Mouse (Mus musculus) neutrophil, adult 5-6 weeks (primary cell): Measurements from ENCODE around the gene Tmem130. TPM values are rescaled to one million over a fixed set of nuclear protein-coding genes. Genes with fewer than 3 reads are reported as not detected.
"Not testable (repeated sequence)": the region's sequence is repeated elsewhere in the genome, so short reads cannot be mapped to it uniquely, and the experiment has no call there.

ENCODE experiments used
- ATAC-seq: fragments of 151-379, 151-347 bp; 2 replicates; pipeline ENCODE4 v1.8.0; 2017; ENCODE audit warnings: mild to moderate bottlenecking, moderate TSS enrichment; ENCODE audit not compliant: insufficient number of reproducible peaks, poor library complexity, low FRiP score, severe bottlenecking; ENCODE audit errors: extremely low read depth
- total RNA-seq: library from RNA; stranded (forward); fragments of 200-1000 nt; gene quantifications from 2 replicates; pipeline ENCODE4 v1.2.3, GENCODE M21; 2017

Gene Tmem130
- total RNA-seq: not detected in 2 replicates

DNA sequence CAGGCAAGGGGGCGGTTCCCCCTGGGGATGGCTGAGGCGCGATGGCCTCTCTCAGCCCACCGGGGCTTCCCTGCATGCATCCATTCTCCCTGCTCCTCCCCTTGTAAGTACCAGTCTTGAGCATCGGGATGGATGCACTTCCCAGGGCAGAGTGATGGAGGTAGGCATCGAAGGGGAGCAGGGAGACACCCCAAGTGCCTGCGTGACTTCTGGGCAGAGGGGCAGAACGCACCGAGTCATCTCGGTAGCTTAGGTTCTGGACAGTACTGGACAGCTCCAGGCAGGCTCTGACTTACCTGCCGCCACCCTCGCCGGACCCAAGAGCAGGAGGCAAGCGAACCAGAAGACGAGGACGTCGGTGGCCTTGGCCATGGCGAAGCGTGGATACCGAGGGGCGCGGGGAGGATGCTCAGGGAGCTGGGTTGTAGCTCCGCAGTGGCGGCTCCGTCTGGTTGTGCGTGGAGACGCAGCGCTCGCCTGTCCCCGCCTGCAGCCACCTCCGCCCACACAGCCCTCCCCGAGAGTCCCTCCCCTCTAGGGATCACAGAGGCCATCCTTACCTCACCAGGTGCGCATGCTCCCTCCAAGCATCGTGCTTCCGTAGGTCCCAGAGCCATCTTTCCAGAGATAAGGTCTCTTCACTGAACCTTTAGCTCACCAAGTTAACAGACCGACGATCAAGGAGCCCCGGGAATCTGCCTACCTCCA lies at the start of gene Tmem130:
Gene Tmem130 (minus strand): TSS at position 658 of the 708 bp plus-strand sequence.
- ATAC-seq: no peak

DNA sequence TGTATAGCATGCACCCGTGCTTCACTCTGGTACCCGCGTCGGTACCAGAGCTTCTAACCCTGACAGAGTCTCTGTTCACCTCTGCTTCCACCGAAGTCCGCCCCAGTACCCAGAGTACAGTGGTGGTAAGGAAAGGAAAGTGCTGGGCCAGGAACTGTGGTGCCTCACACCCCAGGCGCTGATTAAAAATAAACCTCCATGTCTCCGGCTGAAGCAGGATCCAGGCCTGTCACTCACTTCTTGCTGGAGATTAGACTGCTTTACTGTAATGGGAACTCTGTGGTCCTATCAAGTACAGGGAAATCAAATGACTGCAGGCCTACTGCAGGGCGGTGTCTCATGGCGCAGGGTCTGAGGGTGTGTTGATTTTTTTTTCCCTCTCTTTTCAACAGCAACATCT lies 45.3 kb upstream of the Tmem130 start:
- ATAC-seq: no peak

DNA sequence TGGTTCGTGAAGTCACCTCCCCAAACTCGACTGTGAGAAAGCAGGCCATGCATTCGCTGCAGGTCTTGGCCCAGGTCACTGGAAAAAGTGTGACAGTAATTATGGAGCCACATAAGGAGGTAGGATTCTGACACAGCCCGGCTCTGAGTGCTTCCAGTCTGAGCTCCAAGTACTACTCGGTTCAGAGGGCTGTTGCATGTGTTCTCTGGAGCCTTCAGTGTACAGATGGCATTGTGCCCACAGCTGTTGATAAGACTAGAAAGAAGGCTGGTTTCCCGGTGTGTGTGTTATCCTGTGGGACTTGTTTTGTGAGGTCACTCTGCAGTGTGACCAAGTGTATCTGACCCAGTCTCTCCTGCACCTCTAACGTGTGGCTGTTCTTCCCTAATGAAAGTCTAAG lies 42.6 kb upstream of the Tmem130 start:
- no peak for ATAC-seq

DNA sequence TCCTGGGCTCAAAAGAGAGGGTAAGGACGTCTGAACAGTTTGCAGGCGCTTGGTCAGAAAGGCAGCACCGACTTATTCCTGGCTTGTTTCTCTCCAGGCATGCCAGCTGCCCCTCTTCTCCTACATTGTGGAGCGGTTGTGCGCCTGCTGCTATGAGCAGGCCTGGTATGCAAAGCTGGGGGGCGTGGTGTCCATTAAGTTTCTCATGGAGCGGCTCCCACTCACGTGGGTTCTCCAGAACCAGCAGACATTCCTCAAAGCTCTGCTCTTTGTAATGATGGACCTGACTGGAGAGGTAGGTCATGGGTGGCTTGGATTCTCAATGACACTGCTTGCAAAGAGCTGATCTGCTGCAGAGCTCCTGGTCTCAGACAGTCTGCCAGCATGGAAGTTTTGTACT lies 41.4 kb upstream of the Tmem130 start:
- no peak for ATAC-seq

DNA sequence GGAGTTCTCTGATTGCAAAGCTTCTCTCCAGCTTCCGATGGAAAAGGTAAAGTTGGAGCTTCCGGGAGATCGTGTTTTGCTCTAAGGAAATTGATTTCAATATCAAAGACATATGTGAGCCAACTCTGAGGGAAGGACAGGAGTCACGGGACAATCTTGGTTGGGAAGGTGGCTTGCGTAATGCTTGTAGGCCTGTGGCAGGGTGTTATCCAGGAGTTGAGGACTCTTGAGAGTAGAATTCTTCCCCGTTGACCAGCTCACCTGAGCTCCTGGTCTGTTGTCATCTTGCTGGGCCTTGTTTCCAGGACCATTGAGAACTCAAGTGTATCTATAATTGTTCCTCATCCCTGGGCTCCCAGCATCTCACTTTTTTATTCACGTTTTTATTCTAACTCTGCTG lies 35.5 kb upstream of the Tmem130 start:
- ATAC-seq: no peak

DNA sequence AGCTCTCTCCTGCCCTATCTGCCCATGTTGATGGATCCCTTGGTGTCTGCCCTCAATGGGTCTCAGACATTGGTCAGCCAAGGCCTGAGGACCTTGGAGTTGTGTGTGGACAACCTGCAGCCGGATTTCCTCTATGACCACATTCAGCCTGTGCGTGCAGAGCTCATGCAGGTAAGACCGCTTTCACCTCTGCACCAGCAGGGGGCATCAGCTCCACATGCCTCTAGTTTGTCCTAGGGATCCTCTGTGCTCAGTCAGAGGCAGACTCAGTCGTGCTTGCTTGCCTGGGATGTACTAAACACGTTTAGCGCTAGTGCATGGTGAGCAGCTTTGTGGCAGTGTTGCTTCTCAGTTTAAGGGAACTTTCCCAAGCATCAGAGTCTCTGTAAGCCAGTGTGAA lies 33.1 kb upstream of the Tmem130 start:
- no peak; the same call in 1 of the 2 replicates for ATAC-seq

DNA sequence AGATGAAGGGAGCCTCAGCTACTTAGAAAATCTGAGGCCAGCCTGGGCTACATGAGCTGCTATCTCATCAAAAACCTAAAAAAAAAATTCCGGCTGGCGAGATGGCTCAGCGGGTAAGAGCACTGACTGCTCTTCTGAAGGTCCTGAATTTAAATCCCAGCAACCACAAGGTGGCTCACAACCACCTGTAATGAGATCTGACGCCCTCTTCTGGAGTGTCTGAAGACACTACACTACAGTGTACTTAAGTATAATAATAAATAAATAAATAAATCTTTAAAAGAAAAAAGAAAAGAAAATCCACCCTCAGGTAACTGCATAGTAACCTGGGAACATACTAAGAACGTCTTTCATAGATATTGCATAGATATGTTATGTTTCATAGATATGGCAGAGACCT lies 31.8 kb upstream of the Tmem130 start:
- no peak for ATAC-seq

DNA sequence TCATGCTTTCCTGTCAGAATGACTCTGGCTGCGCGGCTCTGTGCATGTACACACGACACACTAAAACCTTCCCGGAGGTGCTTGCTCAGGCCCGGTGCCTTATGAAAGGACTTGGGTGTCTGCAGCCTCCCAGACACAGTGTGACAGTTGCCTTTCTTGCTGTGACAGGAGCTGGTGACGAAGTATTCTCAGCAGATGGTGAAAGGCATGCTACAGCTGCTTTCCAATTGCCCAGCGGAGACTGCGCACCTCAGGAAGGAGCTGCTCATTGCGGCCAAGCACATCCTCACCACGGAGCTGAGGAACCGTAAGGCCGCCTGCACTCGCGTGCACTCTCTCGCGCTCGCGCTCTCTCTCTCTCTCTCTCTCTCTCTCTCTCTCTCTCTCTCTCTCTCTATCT lies 24.8 kb upstream of the Tmem130 start:
- no peak for ATAC-seq

DNA sequence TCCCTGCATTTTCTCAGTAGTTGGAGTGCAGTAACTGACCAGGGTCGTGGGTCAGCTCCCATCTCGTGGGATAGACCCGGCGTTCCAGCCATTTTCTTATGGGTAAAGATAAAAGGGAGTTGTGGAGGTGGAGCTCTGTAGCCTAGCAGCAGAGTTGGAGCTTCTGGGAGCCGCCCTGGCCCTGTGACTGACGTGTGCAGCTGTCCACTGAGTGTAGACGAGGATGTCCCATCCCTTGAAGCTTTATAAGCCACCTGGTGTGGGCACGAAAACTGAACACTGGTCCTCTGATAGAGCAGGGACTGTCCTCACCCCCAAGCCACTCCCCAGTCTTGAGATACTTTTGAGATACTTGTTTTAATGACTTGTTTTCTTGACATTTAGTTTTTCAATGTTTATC lies 19.0 kb upstream of the Tmem130 start:
- ATAC-seq: no peak

DNA sequence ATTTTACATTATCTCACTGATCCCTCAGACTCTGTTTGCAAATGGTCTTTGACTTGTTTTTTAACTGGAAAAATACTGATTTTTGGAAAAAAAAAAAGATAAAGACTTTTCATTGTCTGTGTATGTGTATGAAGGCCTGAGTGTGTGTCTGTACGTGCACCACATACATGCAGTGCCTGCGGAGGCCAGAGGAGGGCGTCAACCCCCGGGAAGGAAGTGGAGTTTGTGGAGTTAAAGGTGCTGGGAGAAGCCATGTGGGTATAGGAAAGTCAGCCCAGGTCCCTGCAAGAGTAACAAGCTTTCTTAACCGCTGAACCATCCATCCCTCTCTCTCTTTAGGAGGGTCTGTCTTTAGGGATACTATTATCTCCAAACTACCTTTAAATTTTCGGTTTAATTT lies 11.6 kb upstream of the Tmem130 start:
- no peak for ATAC-seq

DNA sequence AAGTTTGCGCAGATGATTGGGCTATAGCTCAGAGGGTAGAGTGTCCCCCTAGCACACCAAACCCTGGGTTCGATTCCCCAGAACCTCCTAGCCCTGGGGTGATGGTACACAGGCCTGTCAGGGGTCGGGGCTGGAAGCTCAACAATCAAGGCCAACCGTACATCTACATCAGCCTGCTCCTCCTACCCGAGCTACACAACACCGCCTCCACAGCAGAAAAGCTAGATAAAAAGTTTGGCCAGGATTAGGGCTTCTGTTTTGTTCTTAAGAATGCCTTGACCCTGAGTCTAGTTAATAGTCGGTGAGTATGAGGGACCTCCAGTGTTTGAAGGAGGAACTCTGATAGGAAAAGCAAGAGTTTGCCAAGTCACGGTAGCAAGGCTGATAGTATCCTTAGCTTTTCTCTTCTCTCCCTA lies 7.5 kb upstream of the Tmem130 start:
- ATAC-seq: no peak

DNA sequence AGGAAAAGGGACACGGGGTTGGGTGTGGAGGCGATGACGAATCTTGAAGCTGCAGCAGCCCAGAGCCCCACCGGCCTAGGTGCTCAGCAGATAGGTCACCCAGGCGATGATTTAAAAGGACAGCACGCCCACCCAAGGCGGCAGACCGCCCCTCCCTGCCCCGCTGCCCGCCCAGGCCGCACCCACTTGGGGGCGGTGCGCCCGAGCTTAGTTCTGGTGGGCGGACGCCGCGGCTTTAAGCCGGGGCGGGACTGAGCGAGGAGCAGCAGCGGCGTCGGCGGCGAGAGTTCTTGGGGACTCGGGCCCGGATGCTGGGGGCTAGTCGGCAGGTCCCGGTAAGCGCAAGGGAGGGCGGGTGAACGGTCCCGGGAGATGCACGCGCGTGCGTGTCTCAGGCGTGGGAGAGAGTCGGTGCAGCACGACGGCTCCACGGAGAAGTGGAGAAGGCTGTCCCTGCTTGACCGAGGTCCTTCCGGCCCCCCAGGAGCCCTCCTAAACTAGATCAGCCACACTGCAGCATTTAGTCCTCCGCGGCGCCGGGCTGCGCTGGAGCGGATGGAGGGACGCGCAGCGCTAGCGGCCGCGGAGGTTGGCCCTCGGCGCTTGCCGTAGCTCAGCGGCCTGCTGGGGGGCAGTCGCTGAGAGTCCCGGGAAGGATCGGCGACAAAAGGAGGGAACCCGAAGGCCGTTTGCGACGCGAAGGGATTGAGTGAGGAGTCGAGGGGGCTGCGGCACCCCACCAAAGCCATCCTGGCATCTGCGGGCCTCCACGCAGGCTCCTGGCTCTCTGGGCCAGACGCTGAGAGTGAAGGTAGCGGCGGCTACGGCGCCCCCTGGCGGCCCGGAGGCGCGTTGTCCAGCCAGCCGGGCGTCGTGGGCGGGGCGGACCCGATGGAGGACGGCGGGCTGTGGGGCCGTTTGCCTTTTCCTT lies 6.6 kb upstream of the Tmem130 start:
- peak; percentile 65 for ATAC-seq

DNA sequence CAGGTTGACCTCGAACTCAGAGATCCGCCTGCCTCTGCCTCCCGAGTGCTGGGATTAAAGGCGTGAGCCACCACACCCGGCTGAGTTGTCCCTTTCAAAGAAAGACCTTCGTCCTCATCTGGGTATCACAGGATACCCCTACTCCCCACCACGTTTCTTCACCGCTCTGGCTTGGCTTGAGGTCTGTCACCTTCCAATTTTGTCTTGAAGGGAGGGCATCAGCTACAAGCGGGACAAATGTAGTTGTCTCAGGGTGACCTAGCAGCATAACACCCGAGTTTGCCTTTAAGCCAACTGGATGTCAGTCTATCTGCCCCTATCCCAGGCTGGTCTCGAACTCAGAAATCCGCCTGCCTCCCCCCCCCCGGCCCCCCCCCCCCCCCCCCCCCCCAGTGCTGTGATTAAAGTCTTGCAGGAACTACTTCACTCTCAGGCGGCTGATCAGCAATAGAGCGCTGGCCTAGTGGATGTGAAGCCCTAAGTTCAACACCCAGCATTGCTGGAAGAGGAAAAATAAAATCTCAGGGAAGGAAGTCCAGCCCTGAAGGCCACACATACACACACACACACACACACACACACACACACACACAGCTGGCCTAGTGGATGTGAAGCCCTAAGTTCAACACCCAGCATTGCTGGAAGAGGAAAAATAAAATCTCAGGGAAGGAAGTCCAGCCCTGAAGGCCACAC lies 5.6 kb upstream of the Tmem130 start, which contains the start of gene Trrap:
Gene Trrap (plus strand): TSS at position 627 of the 693 bp plus-strand sequence.
- ATAC-seq: not testable (repeated sequence)

DNA sequence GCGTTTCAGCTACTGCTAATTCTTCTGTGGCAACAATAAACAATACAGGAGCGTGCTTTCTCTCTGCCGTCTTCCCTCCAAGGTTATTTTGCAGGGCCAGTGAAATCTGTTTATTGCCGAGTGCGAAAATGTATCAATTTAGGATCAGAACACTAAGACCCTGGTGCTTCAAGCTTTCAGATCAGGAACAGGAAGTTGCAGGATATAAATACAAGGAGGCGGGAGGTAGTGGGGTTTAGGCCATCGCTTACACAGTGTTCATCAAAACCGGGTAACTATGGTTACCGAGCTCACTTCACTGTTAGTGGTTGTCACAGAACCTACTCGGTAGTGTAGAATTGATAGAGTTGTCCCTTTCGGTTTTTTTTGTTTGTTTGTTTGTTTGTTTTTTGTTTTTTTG lies 5.0 kb upstream of the Tmem130 start:
- ATAC-seq: no peak

DNA sequence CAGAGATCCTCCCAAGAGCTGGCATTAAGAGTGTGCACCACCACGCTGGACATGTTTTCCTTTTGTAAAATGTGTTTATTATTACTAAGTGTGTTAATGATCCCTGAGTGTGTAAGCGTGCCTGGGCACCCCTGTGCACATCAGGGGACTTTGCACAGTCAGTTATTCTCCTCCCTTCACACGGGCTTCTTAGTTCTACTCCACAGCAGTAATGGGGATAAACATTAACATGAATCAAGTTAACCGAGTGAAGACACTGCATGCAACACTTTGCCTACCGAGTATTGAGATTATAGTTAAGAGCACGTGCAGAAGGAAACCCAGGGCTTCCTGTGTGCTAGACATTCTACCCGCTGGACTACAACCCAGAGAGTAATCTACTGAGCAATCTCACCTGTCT lies 4.4 kb upstream of the Tmem130 start:
- ATAC-seq: no peak

DNA sequence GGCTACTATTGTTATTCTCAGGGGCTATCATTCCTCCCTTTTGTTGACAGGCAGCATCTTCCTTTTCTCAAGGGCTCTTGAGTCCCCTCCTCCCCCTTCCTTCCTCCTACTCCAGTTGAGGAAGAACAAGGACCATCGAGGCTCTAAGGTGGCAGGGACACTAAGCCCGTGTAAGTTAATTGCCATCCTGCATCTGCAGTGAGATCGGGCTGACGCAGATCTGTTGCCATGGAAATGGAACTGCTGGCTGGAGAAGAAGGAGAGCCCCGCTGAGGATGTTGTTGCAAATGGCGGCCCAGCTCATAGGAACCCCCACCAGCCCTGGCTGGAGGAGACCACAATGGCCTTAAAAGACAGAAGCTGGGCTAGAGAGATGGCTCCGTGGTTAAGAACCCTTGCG lies 3.2 kb downstream of the Tmem130 start:
- no peak for ATAC-seq

DNA sequence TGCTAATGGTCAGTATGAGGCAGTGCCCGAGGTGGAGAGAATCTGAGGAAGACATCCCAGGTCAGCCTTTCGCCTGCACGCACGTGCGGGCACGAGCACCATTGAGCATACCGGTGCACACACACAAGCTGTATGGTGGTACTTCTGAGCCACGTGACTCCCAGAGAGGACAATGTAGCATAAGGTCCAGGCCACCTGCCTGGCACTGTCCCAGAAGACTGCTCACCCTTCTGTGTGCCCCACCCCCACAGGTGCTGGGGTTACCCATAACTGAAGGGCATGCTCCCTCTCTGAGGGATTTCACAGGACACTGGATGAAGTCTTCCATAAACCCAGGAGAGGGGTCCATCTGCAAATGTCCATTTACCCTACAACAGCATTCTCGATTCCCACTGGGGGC lies 4.2 kb downstream of the Tmem130 start:
- ATAC-seq: no peak

DNA sequence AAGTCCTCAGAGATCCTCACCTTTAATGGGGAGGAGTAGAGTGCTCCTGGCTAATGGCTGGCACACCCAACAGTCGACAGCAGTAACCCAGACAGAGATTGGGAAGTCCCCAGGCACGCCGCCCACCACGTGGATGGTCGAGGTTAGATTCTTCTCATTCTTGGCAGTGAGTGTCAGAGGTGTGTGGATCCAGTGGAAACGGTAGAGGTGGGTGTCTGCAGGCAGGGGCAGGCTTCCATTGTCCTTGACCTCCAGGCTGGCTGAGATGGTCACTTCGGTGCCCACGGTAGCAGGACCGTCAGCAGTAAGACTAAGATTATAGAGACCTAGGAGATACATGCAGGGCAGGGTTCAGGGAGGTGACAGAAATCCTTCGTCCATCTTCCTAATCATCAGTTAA lies 6.4 kb downstream of the Tmem130 start:
- no peak for ATAC-seq

DNA sequence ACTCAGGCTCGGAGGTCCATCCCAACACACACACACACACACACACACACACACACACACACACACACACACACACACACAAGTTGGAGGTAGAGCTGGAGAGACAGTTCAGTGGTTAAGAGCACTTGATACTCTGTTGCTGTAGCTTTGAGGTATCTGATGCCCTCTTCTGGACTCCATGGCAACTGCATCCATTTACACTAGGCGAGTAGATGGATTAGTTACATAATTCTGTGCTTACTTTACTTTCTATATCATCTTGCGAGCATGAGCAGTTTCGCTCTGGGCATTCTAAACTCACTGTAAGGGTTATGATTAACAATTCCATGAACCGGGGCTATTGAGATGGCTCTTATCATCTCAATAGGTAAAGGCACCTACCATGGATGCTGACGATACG lies 8.6 kb downstream of the Tmem130 start:
- peak; percentile 74 for ATAC-seq

DNA sequence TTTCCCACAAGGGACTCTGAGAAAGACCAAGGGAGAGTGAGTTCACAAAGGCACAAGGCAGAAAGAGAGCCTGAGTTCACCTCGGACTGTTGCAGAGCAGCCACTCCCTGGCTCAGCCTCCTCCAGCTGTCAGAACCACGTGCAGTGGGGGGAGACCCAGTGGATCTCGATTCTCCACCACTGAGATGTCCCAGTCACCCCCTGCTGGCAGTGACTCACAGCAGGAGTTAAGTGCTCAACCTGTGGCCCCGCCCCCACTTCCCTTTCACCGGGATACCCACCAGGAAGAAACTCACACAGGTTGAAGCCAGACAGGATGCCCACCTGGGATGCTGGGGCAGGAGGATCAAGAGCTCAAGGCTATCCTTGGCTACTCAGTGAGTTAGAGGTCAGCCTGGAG lies 9.2 kb downstream of the Tmem130 start:
- ATAC-seq: no peak
